Mouse (Mus musculus) megakaryocyte, adult 5-6 weeks (primary cell): ENCODE measurements around the gene Olfr1215. TPM values are rescaled to one million over a fixed set of nuclear protein-coding genes. Genes with fewer than 3 reads are reported as not detected.
"Not testable (repeated sequence)": the region's sequence is repeated elsewhere in the genome, so short reads cannot be mapped to it uniquely, and the experiment has no call there.

Experiments
- ATAC-seq: 2 replicates; pipeline ENCODE4 v1.8.0; 2016; ENCODE audit warnings: mild to moderate bottlenecking, inconsistent platforms; ENCODE audit not compliant: poor library complexity, severe bottlenecking
- total RNA-seq, 2 experiments: library from RNA; stranded (forward) in 1 of 2; stranded (reverse) in 1 of 2; fragments of 153-499, 151-499 nt in 1 of 2; fragments of 221-1000, 200-1000 nt in 1 of 2; gene quantifications; 2 replicates each; pipeline versions ENCODE4 v1.2.3 to v1.2.4; 2015 to 2017

Gene Olfr1215
- total RNA-seq (2015) (not detected in 2 replicates), total RNA-seq (2017) (not detected in 2 replicates)

DNA sequence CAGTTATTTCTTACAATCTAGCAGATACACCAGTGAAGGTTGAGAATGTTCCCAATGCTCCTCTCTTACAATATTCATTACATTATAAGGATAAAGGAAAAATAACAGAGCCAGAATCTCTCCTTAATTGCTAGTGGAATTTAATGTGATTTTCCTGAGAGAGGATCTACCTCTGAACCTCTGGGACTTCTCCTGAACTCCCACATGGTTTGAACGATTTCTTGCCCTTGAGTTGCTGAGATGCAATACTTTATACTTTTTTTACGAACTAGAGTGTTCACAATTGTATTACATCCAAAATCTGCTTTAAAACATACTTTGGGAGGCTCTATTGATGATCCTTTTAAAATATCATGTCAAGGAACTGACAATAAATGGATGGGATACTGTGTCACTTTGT lies at the start of gene Olfr1215:
Gene Olfr1215 (minus strand): TSS at position 101 of the 400 bp plus-strand sequence.
- ATAC-seq, result no peak

DNA sequence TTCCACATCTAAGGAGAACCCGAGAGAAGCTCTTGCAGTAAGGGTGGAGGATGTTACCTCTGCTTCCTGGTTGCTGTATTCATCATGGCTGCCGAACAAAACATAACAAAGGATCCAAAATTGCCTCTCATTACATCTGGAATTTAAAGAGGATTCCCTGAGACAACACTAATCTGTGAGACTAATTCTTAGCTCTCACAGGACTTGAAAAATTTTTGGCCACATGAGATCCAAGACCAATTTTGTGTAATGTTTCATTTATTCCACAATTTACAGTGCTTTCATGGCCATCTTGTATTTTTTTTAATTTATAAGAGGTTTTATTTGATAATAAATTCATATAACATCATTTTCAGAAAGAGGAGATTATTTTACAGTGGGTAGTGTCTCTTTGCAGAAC lies 25.2 kb upstream of the Olfr1215 start, which contains the start of gene Olfr1217:
Gene Olfr1217 (minus strand): TSS at position 101 of the 400 bp plus-strand sequence.
- ATAC-seq, result no peak

DNA sequence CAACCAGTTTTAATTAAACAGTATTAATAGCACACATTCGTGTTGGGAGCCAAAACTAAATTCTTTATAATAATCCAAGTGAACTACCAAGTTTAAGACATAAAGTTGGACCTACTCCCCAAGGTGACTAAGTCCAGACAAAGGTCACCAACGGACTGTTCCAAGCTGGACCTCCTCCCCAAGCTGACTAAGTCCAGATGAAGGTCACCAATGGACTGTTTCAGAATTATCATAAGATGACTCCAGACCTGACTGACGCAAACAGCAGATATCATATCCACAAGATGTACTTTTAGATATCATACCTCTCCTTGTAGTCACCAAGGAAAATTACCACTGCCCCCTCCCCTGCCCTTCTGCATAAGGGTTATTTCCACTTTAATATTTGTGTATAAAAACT lies 14.7 kb upstream of the Olfr1215 start:
- not testable (repeated sequence) for ATAC-seq

DNA sequence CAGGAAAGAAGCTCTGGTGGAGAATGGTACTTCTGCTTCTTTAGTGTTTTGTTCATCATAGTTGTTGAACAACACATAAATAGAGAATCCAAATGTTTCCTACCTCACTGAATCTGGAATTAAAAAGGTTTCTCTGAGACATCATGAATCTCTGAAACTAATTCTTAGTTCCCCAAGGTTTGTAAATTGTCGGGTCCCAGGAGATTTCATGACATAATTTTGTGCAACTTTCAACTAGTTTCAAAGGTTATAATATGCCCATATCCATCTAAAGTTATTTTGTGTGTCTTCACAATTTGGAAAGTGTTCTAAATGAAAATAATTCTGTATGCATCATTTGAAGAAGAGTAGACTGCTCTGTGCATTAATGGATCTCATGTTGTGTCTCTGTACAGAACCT lies 11.5 kb upstream of the Olfr1215 start, which contains the start of gene Olfr1216:
Gene Olfr1216 (minus strand): TSS at position 101 of the 400 bp plus-strand sequence.
- no peak for ATAC-seq

DNA sequence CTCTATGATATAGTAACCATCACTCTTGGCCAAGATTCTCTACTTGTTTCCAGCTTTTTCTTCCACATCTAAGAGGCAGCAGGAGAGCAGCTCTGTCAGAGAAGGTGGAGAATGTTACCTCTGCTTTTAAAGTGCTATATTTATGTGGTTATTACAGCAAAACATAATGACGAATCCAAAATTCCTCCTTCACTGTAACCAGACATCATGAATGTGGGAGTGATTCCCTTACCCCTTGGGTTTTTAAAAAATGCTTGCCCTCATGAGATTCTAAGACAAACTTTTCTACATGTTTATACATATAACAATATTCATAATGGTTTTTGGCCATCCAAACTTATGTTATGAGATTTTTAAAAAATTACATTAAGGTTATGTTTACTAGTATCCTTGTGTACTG lies 14.2 kb downstream of the Olfr1215 start, which contains the start of gene Olfr1214:
Gene Olfr1214 (minus strand): TSS at position 101 of the 400 bp plus-strand sequence.
- ATAC-seq, result no peak

DNA sequence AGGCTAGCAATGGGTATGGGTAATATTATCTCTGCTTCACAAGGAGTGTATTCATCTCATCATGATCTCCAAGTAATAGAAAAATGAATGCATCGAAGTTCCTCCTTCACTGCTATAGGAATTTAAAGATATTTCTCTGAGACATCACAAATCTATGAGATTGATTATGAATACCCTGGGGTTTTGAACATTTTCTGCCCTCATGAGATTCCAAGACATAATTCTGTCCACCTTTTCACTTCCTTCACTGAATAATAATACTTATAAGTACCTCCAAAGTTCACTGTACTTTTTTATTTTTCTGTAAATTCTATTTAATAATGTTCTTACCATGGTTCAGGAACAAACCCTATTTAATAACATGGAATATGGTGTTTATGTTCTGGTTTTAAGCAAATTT lies 26.6 kb downstream of the Olfr1215 start, which contains the start of gene Gm13762:
Gene Gm13762 (minus strand): TSS at position 101 of the 400 bp plus-strand sequence.
- no peak for ATAC-seq

DNA sequence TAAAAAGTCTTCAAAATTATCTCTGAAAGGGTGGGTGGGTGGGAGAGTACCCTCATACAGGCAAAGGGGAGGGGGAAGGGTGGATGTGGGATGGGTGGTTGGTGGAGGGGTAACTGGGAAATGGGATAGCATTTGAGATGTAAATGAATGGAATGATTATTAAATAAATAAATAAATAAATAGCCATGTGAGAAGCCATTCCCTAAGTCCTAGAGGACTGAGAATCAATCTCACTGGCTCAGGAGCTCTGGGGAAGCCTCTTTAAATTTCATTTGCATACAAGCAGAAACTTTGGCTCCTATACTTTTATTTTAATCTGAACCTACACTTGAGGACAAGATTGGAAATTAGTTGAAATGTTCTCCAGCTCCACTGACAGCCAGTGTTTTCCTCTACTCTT lies 53.1 kb downstream of the Olfr1215 start, which contains the start of gene Olfr1212:
Gene Olfr1212 (plus strand): TSS at position 301 of the 400 bp plus-strand sequence.
- no peak for ATAC-seq

Other genes with a start within 250 kb of the Olfr1215 start
- gene Olfr1199, start 246.5 kb downstream of the Olfr1215 start, total RNA-seq (2015), result not detected in 2 replicates
- not detected in 2 replicates for gene Olfr1199, start 246.5 kb downstream of the Olfr1215 start, total RNA-seq (2017)
- gene Olfr1200, start 236.5 kb downstream of the Olfr1215 start, total RNA-seq (2015), result not detected in 2 replicates
- gene Olfr1200, start 236.5 kb downstream of the Olfr1215 start, total RNA-seq (2017), result not detected in 2 replicates
- gene Olfr1201, start 213.9 kb downstream of the Olfr1215 start, total RNA-seq (2015), result not detected in 2 replicates
- gene Olfr1201, start 213.9 kb downstream of the Olfr1215 start, total RNA-seq (2017), result not detected in 2 replicates
- gene Olfr1202, start 192.5 kb downstream of the Olfr1215 start, total RNA-seq (2015), result not detected in 2 replicates
- not detected in 2 replicates for gene Olfr1202, start 192.5 kb downstream of the Olfr1215 start, total RNA-seq (2017)
- gene Olfr1205, start 177.2 kb downstream of the Olfr1215 start, total RNA-seq (2015), result not detected in 2 replicates
- not detected in 2 replicates for gene Olfr1205, start 177.2 kb downstream of the Olfr1215 start, total RNA-seq (2017)
- not detected in 2 replicates for gene Olfr1204, start 157.7 kb downstream of the Olfr1215 start, total RNA-seq (2015)
- gene Olfr1204, start 157.7 kb downstream of the Olfr1215 start, total RNA-seq (2017), result not detected in 2 replicates
- not detected in 2 replicates for gene Olfr1206, start 143.7 kb downstream of the Olfr1215 start, total RNA-seq (2015)
- gene Olfr1206, start 143.7 kb downstream of the Olfr1215 start, total RNA-seq (2017), result not detected in 2 replicates
- not detected in 2 replicates for gene Olfr1208, start 104.7 kb downstream of the Olfr1215 start, total RNA-seq (2015)
- gene Olfr1208, start 104.7 kb downstream of the Olfr1215 start, total RNA-seq (2017), result not detected in 2 replicates
- gene Olfr1209, start 91.8 kb downstream of the Olfr1215 start, total RNA-seq (2015), result not detected in 2 replicates
- not detected in 2 replicates for gene Olfr1209, start 91.8 kb downstream of the Olfr1215 start, total RNA-seq (2017)
- gene Olfr1211, start 68.9 kb downstream of the Olfr1215 start, total RNA-seq (2015), result not detected in 2 replicates
- not detected in 2 replicates for gene Olfr1211, start 68.9 kb downstream of the Olfr1215 start, total RNA-seq (2017)
- not detected in 2 replicates for gene Olfr1212, start 53.0 kb downstream of the Olfr1215 start, total RNA-seq (2015)
- gene Olfr1212, start 53.0 kb downstream of the Olfr1215 start, total RNA-seq (2017), result not detected in 2 replicates
- not detected in 2 replicates for gene Gm13762, start 26.7 kb downstream of the Olfr1215 start, total RNA-seq (2015)
- not detected in 2 replicates for gene Gm13762, start 26.7 kb downstream of the Olfr1215 start, total RNA-seq (2017)
- not detected in 2 replicates for gene Olfr1214, start 14.3 kb downstream of the Olfr1215 start, total RNA-seq (2015)
- not detected in 2 replicates for gene Olfr1214, start 14.3 kb downstream of the Olfr1215 start, total RNA-seq (2017)
- gene Olfr1216, start 11.4 kb upstream of the Olfr1215 start, total RNA-seq (2015), result not detected in 2 replicates
- gene Olfr1216, start 11.4 kb upstream of the Olfr1215 start, total RNA-seq (2017), result not detected in 2 replicates
- gene Olfr1217, start 25.1 kb upstream of the Olfr1215 start, total RNA-seq (2015), result not detected in 2 replicates
- not detected in 2 replicates for gene Olfr1217, start 25.1 kb upstream of the Olfr1215 start, total RNA-seq (2017)
- not detected in 2 replicates for gene Olfr1218, start 54.2 kb upstream of the Olfr1215 start, total RNA-seq (2015)
- not detected in 2 replicates for gene Olfr1218, start 54.2 kb upstream of the Olfr1215 start, total RNA-seq (2017)
- gene Olfr1219, start 76.5 kb upstream of the Olfr1215 start, total RNA-seq (2015), result not detected in 2 replicates
- gene Olfr1219, start 76.5 kb upstream of the Olfr1215 start, total RNA-seq (2017), result not detected in 2 replicates
- not detected in 2 replicates for gene Olfr1220, start 99.9 kb upstream of the Olfr1215 start, total RNA-seq (2015)
- not detected in 2 replicates for gene Olfr1220, start 99.9 kb upstream of the Olfr1215 start, total RNA-seq (2017)
- not detected in 2 replicates for gene Olfr1221, start 110.3 kb upstream of the Olfr1215 start, total RNA-seq (2015)
- gene Olfr1221, start 110.3 kb upstream of the Olfr1215 start, total RNA-seq (2017), result not detected in 2 replicates
- not detected in 2 replicates for gene Olfr1222, start 126.1 kb upstream of the Olfr1215 start, total RNA-seq (2015)
- gene Olfr1222, start 126.1 kb upstream of the Olfr1215 start, total RNA-seq (2017), result not detected in 2 replicates
- not detected in 2 replicates for gene Olfr1223, start 144.6 kb upstream of the Olfr1215 start, total RNA-seq (2015)
- not detected in 2 replicates for gene Olfr1223, start 144.6 kb upstream of the Olfr1215 start, total RNA-seq (2017)
- not detected in 2 replicates for gene Olfr1224-ps1, start 157.1 kb upstream of the Olfr1215 start, total RNA-seq (2015)
- not detected in 2 replicates for gene Olfr1224-ps1, start 157.1 kb upstream of the Olfr1215 start, total RNA-seq (2017)
- not detected in 2 replicates for gene Olfr1225, start 167.7 kb upstream of the Olfr1215 start, total RNA-seq (2015)
- not detected in 2 replicates for gene Olfr1225, start 167.7 kb upstream of the Olfr1215 start, total RNA-seq (2017)
- gene Olfr1226, start 193.1 kb upstream of the Olfr1215 start, total RNA-seq (2015), result not detected in 2 replicates
- gene Olfr1226, start 193.1 kb upstream of the Olfr1215 start, total RNA-seq (2017), result not detected in 2 replicates
- gene Olfr1228, start 247.1 kb upstream of the Olfr1215 start, total RNA-seq (2015), result not detected in 2 replicates
- not detected in 2 replicates for gene Olfr1228, start 247.1 kb upstream of the Olfr1215 start, total RNA-seq (2017)